Mouse (Mus musculus): Measurements from ENCODE around the gene Lhfpl2. TPM values are rescaled to one million over a fixed set of nuclear protein-coding genes. Genes with fewer than 3 reads are reported as not detected.

Gene Lhfpl2
- total RNA-seq, 2 experiments from 2014 or later = 33.9 to 42.2 TPM

DNA sequence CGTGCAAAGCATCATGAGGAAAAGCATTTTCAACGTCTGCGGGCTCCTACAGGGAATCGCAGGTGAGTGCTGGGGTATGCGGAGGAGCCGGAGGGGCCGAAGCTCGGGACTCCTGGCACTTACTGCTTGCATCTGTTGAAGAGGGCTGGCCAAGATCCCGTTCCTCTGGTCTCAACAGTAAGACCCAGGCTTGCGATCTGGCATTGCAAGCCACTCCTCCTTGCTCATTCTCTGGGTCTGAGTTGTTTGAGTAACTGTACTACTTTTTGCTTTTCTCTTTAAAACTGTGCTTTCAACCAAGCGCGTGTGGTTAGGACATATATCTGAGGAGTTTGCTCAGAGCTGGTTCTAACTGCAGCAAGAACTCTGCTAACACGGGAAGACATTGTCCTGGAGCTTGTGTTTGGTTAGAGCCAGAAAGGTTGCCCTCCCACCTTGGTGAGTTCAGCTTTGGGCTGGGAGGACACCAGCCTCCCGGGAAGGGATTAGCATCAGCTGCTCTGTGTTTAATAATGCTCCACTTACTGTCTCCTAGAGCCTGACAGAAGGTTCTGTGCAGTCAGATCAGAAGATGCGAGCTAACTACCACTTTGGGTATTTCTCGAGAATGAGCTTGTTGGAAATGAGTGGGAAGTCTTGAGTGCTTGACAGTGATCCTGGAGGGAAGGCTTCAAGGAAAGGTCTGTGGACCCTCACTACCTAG, 117.1 kb downstream of the Lhfpl2 start:
- peak; percentile 37 for DNase-seq

DNA sequence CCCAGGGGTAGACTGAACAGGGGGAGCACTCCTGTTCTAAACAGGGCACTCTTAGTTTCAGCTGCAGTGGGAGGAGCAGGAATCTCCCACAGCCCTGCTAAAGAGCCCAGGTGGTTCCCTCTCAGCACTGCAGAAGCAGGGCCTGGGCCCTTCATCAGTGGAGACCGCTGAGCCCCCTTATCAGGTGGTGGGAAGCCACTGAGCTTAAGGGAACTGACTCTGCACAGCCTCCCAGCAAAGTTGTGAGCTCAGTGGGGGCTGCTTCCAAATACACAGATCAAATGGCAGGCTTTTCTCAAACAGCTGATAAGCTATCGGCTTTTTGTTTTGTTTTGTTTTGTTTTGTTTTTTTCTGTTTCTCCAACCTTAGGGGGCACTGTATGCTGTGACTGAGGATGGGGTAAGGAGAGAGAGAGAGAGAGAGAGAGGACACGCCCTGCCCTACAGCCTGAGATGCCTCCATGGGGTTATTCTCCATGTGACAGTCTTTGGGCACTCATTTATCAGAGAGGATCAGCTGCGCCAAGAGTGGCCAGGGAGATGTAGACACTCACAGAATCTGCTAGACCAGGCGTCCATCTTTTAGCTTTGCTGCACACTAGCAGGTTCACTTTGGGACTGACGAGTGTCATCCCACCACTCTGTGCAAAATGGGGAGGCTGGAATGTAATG, 117.9 kb downstream of the Lhfpl2 start:
- no peak for DNase-seq

DNA sequence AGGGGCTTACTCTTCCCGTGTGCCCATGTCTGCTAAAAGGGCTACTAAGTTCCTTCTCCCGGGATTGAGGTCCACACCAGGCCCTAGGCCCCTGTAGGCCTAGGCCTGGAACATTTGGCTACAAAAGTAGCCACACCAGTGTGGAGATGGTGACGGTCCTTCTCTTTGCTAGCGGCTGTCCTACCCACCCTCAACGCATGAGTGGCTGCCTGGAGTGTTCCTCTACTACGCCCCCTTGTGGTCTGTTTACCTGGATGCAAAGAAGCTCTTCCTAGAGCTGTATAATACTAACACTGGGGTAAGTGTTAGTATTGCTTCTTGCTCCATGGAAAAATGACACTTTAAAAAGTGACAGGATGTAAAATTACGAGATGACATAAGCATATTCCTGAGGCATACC, 119.6 kb downstream of the Lhfpl2 start:
- DNase-seq = peak; percentile 53

DNA sequence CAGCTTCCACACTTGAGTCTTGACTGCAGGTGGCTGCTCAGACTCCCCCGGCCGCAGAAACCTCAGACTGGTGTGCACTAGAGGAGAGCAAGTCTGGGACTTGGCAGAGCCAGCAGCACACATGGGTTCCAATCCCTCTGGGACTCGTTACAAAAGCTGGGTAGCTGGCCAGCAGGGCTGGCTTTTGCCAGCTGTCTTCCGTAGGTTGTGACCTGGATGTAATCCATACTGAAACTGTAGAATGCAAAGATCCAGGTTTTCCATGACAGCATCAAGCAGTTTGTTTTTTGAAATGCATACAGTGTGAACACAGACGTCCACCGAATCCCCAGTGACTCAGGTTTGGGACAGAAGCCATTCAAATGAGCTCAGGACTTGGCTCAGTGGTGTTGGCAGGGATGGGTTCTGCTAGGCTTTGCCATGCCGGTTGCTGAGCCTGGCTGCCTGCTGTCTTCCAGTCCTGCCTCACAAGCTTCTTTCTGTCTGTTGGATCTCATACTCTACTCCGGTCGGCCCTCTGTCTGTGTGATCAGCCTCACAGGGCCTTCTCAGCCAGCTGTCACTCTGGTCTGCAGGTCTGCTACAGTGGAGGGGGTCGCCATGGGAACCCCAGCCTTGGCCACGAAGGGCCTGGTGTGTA, 120.9 kb downstream of the Lhfpl2 start:
- peak; percentile 68 for DNase-seq

DNA sequence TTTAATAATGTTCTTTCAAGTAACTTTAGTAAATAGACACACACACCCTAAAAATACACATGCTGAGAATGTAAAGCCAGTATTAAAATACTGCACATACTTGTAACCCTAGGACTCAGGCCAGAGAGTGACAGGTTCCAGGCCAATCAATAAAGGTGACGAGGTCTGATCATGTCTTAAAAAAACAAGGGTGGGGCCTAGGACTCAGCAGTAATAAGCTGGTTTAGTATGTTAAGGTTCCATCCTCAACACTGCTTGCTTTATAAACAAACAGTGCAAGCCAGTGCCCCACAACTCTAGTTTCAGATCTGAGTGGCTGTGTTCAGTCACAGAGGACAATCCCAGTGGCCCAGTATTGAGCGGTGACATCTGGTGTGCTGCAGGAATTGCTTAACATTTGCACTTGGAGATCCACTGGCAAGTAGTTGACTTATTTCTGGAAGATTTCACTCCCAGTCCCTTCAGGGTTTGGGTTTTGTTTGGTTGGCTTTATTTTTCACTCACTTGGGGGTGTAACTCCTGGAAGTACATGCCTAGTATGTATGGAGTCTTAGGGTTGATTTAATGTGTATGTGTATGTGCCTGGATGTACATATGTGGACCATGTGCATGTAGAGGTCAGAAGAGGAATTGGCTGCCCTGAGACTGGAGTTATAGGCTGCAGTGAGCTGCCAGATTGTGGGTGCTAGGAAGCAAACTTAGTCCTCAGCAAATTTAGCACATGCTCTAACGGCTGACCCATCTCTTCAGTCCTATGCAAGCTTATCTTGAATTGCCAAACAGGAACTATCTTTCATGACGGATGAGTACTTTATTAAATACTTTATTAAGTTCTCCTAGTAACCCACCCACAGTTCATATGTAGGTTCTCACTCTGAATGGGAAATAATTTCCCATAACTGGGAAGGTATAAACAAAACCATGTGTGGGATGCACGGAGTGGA, 123.2 kb downstream of the Lhfpl2 start:
- DNase-seq = no peak

DNA sequence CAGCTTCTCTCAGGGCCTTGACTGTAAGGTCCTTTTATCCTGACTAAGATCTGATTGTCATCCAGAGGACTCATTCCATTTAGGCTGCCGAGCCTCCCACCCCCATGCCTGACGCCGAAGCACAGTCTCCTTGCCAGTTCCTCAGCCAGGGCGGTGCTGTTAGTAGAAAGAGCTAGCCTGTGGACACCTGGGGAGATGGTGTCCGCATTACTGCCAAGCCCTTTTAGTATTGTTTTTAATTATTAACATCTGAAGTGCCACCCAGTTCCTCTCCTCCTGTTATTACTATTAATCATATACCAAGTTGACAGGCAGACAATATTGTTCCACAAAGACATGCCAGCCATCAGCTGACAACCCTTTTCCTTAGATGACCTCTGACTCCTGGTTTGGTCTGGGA, 124.4 kb downstream of the Lhfpl2 start:
- DNase-seq = no peak

DNA sequence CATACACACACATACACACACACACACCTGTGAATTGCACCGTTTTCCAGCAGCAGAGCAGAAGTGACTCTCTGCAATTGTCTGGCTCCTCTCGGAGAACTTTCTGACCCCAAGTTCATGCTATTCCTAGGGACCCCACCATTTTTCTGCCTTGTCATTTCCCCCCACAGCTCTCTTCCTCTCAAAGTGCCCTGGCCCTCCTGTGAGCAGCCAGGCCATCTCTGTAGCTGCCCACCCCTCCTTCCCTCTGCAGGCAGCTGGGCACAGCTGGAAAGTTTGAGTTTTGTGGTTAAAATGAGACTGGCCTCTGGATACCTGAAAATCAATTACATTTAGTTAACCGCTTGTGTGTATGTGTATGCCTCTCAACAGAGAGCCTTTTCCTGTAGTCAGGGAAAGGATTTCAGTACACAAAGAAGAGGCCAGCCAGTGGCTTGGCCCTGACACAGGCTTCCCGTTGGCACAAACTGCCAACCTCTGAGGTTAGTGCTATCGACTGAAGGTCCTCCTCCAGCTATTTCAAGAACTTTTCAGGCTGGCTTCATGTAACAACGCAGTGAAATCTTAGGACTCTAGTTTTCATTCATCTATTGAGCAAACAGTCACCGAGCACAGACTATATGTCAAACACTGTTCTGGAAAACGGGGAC, 125.9 kb downstream of the Lhfpl2 start:
- no peak for DNase-seq

DNA sequence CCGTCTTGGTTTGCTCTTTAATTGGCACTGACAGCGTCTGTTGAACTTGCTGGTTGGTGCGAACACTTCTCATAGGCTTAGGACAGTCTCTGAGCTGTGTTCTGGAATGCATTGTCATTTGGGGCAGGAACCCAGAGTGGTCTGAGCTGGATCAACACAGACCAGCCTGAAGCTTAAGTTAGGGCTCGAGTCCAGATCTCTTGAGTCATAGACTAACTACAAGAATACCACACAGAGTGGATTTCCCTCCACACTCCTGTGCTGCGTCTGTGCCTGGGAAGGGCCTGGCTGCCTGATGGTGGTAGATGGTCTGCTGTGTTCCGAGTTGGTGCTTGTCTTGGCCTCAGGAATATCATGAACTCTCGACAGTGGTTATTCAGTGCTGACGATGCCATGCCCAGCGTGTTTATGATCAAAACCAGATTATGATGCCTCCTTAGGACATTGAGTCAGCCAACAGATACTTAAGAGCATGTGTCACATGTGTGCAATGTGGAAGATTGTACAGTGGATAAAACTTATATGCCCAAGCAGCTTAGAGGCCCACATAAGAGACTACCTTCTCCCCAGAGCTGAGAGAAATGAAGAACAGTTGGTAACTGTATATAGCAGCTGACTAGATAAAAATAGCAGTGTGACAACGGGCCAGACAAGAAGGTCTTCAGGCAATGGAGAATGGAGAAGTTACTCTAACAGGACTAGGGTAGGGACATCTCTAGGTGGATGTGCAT, 127.3 kb downstream of the Lhfpl2 start:
- DNase-seq = no peak

DNA sequence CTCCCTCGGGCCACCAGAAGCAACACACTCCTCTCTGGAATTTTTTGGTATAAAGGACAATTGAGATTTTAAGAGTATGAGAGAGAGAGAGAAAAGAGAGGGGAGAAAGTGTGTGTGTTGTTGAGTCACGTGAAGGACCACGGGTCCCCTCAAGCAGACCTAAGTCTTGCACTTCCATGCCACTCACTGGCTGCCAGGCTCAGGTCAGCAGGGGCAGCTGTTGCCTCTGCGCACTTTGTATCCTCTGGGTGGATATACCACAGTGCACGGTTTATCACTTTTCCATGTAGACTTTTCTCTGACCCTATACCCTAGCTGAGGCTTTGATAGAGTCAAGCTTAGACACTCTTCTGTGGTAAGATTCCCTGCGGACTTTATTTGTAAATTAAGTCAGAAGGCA, 128.0 kb downstream of the Lhfpl2 start:
- no peak for DNase-seq

DNA sequence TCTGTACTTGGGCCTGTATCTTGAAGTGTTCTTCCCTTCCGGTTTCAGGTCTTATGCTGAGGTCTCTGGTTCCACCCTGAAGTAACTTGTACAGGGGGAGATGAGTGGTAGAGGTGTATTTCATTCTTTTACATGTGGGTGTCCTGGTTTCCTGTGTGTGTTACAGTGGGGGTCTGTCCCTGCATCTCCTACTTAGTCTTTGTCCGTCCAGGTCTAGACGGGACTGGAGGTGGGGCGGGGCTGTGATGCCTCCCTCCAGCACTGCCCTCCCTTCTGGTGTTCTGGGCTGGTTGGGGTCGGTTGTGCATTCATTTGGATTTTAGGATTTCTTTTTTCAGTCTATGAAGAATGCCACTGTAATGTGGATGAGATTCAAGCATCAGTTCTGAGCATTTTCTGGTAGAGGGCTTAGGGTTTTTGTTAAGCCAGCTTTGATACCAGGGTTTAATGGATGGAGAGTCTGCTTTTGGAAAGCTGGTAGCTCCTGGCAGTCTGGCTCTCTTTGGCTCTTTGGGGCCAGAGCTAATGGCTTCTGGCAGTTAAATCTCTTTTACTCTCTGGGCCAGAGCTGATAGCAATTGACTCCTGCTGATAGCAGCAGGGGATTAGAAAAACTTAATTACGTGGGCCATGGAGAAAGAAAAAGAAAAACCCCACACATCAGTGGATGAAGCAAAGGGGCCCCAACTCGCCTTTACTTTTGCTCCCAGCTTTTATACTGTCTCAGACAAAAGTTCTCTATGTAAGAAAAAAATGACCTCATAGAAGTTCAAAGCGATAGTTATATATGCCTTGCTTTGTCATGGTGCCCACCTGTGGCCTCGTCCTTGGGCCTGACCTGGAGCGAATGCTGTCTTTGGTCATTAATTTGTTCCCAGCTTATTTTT, 130.8 kb downstream of the Lhfpl2 start:
- DNase-seq = no peak

DNA sequence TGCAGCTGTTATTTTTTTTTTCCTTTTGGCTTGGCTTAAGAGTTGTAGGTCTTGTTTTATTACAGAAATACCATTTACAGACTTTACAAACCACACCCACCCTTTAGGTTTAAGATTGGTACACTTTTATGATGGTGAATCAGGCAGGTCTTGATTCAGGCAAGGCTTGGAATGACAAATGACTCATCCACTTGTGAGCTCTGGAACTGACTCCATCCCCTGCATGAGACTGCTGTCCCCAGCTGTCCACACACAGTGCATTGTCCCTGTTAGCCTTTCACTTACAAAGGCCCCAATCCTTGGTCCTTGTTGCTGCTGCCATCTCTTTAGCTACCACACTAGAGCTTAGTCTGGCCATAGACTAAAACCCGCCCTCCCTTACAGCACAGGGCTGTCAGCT, 132.8 kb downstream of the Lhfpl2 start:
- no peak for DNase-seq

DNA sequence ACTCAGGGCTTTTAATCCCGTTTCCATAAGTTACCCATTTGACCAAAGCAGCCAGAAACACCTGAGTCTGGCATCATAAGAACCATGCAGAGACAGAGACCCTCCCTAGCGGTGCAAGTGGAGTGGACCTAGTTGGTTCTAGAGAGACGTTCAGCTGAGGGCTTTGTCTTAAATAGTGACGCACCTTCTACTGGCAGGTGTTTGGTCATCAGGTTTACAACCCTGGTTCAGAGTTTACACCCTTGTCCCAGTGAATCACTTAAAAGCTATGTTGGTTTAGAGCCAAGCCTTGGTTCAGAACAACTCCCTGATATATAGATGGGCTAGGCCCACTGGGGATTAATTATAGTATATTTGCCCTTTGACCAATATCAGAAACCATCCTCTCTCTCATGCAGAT, 135.6 kb downstream of the Lhfpl2 start:
- no peak for DNase-seq

DNA sequence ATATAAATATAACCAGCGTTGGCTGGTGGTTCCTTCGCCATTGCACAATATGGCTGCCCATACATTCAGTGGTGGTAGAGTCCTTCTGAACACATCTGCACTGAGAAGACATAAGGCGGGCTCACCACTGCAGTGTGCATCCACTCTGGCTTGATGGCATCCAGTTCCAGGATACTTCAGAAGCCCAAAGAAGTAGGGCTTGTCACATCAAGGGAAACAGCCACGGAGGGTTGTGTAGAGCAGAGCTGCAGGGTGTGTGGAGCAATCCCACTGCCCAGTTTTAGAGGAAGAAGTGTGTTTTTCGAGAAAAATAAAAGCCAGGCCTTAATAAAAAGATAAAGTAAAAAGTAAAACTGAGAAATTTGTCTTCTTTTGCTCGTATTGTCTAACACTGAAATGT, 141.0 kb downstream of the Lhfpl2 start:
- no peak for DNase-seq

DNA sequence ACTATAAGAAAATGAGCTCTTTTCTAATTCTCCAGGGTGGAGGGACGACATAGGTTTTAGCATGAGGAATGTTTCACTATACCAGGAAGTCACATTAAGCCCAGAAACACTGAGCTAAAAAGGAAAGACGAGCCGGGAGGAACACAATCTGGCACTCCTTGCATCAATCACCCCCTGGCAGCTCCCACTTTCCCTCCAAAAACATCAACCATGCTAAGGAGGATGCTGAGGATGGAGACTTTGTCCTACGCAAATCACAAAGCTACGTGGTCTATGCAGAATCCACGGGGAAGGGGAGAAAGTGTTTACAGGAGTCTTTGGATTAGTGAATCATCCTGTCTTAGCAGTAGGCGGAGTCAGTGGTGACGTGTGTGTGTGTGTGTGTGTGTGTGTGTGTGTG, 142.2 kb downstream of the Lhfpl2 start:
- DNase-seq = no peak

DNA sequence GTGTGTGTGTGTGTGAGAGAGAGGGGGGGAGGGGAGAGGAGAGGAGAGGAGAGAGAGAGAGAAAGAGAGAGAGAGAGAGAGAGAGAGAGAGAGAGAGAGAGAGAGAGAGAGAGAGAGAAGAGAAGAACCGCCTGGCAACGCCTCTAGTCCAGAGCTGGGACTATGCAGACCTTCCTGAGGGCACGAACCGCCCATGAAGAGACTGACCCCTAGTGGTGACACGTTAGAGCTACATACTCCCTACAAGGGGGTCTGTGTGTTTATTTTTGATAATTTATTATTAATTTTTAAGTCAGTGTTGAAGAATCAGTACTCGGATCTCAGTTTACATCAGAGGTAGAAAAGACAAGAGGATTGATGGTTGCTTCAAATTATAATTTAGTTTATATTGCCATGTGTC, 147.6 kb downstream of the Lhfpl2 start:
- peak; percentile 63 for DNase-seq

DNA sequence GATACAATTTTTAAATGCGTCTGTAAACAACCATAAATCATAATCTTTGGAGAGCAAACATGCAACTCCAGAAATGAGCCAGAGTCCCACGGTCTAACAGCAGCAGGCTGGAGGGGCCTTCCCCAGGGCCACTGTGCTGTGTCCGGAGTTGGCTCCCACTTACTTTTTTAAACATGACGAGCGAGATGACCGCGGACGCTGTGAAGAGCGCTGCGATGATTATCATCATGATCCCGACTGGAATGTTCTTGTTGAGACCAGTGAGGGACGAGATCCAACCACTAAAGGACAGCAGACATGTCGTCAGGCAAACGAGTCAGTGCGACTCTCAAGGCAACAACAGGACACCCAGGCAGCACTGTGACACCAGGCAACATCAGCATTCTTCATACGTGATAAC, 150.4 kb downstream of the Lhfpl2 start:
- no peak for DNase-seq

DNA sequence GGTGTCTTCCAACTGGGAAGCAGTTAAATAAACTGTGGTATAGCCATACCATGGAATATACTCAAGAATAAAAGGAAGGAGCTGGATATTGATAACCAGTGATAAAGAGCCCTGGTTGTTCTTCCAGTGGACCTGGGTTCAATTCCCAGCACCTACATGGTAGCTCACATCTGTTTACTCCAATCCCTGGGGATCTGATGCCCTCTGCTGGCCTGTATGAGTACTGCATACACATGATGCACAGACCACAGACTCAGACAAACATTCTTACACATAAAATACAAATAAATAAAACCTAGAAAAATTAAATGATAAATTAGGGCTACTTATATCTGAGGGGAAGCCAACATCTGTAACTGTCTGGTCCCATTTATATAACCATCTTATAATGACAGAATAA, 151.3 kb downstream of the Lhfpl2 start:
- no peak for DNase-seq

DNA sequence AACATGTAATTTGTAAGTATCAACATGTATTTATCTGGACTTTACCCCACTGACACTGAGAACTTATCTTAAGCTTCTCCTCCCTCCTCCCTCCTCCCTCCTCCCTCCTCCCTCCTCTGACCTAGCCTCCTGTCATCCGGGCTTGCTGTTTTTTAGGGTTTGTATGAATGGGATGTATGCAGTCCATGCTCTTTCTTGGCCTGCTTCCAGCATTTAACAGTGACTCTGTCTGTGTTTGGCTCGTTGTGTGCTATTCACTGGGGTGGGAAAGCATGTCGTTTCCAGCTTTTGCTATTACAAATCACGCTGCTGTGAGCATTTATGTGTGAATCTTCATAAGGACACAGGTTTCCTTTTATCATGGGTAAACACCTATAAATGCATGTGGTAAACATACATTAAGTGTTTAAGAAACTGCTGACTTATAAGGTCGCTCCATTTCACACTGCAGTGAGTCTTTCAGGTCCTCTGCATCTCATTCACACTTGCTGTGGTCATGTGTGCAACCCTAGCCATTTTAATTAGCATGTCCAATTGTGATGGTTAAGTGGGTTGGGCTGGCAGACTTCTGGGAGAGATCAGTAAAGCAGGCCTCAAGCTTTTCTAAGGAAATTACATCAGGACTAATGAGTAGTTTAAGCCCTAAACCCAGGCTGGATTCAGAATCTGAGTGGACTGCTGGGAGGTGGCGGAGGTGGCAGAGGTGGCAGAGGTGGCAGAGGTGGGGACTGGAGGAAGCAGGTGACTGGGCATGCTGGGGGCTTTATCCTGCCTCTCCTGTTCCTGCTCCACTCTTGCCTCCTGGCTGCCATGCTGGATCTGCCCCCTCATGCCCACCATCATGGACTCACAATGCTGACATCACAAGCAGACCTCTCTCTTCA, 153.9 kb downstream of the Lhfpl2 start:
- DNase-seq = no peak

DNA sequence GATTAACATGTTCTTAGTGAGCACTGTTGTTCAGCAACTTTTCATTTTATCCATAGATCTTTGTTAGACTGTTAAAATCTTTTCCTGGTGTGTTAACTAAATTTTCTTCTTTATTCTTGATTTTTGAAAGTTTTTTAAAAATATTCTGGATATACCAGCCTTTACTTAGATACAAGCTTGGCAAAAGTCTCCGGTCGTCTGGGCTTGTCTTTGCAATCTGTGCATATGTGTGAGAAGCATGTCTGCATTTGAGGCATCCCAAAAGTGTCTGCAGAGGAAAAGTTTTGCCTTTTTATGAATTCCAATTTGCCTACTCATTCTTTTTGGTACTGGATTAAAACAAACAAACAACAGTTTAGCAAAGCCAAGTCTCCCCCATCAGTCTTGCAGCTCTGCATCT, 154.6 kb downstream of the Lhfpl2 start:
- no peak for DNase-seq

Measured in heart, postnatal 4 days (tissue).